Mouse (Mus musculus) telencephalon, adult 2 months (tissue): Measurements from ENCODE around the gene Tjp1.

Experiments used
- DNase-seq: peaks from one replicate; pipeline ENCODE4 v3.0.0-alpha.2; 2011; ENCODE audit warnings: low read depth, low spot score

The Tjp1 gene

GRCm38 (mm10) chr7:65489195-65489594 lies 38.4 kb downstream of the Tjp1 start:
- no peak for DNase-seq

- DNase-seq = no peak
Measured at GRCm38 (mm10) chr7:65486259-65486681, 41.3 kb downstream of the Tjp1 start.

GRCm38 (mm10) chr7:65484170-65484778 lies 43.3 kb downstream of the Tjp1 start:
- no peak for DNase-seq

GRCm38 (mm10) chr7:65482216-65482615 lies 45.4 kb downstream of the Tjp1 start:
- DNase-seq = no peak

GRCm38 (mm10) chr7:65472048-65472447 lies 55.5 kb downstream of the Tjp1 start:
- no peak for DNase-seq

GRCm38 (mm10) chr7:65471406-65471805 lies 56.2 kb downstream of the Tjp1 start:
- no peak for DNase-seq

- no peak for DNase-seq
Measured at GRCm38 (mm10) chr7:65470214-65470613, 57.4 kb downstream of the Tjp1 start.

GRCm38 (mm10) chr7:65469666-65470065 lies 57.9 kb downstream of the Tjp1 start:
- DNase-seq = no peak

- no peak for DNase-seq
Measured at GRCm38 (mm10) chr7:65468191-65468590, 59.4 kb downstream of the Tjp1 start.

- DNase-seq = no peak
Measured at GRCm38 (mm10) chr7:65467306-65468021, 60.1 kb downstream of the Tjp1 start.

- no peak for DNase-seq
Measured at GRCm38 (mm10) chr7:65466137-65466536, 61.4 kb downstream of the Tjp1 start.

GRCm38 (mm10) chr7:65464518-65465037 lies 63.0 kb downstream of the Tjp1 start:
- DNase-seq = no peak

- DNase-seq = no peak
Measured at GRCm38 (mm10) chr7:65463438-65463837, 64.1 kb downstream of the Tjp1 start.

GRCm38 (mm10) chr7:65461412-65461811 lies 66.2 kb downstream of the Tjp1 start:
- DNase-seq = no peak

- DNase-seq = no peak
Measured at GRCm38 (mm10) chr7:65460196-65460595, 67.4 kb downstream of the Tjp1 start.

GRCm38 (mm10) chr7:65456031-65456430 lies 71.5 kb downstream of the Tjp1 start:
- DNase-seq = no peak

- no peak for DNase-seq
Measured at GRCm38 (mm10) chr7:65455208-65455607, 72.4 kb downstream of the Tjp1 start.

- no peak for DNase-seq
Measured at GRCm38 (mm10) chr7:65454269-65454668, 73.3 kb downstream of the Tjp1 start.

- DNase-seq = no peak
Measured at GRCm38 (mm10) chr7:65452246-65452645, 75.3 kb downstream of the Tjp1 start.

GRCm38 (mm10) chr7:65450158-65450557 lies 77.4 kb downstream of the Tjp1 start:
- DNase-seq = no peak

- DNase-seq = no peak
Measured at GRCm38 (mm10) chr7:65441505-65441904, 86.1 kb downstream of the Tjp1 start.

- DNase-seq = no peak
Measured at GRCm38 (mm10) chr7:65439518-65439917, 88.1 kb downstream of the Tjp1 start.

- DNase-seq = no peak
Measured at GRCm38 (mm10) chr7:65438146-65438545, 89.4 kb downstream of the Tjp1 start.
